Mouse (Mus musculus) urinary bladder, postnatal 10 days (tissue): ENCODE results near the gene Zbtb16.

ENCODE experiments used
- DNase-seq: peaks from one replicate; pipeline ENCODE4 v3.0.0; 2022; ENCODE audit warnings: low spot score

Zbtb16 gene

GRCm38 (mm10) chr9:48707824-48708229 is 128.2 kb downstream of the Zbtb16 start:
- no peak for DNase-seq

GRCm38 (mm10) chr9:48707134-48707823 is 128.7 kb downstream of the Zbtb16 start:
- DNase-seq = no peak

GRCm38 (mm10) chr9:48701296-48701695 is 134.7 kb downstream of the Zbtb16 start:
- DNase-seq = no peak

DNA sequence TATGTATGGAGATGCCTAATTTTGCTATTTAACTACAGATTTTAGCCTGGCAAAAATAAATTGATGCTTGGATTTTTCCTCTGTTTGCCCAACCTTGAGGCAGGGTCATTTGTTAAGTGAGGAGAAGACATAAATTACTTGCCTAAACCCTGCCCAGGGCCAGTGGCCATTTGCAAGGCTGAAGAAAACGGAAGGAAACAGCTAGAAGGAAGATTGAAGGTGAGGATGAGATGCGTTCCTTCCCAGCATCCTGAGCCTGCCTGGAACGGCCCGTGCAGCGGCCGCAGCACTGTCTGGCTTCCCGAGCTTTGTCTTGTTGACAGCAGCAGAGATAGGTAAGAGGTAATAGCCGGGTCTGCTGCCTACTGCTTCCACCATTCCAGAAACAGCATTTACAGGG is 135.2 kb downstream of the Zbtb16 start:
- DNase-seq = no peak

GRCm38 (mm10) chr9:48697470-48697815 is 138.6 kb downstream of the Zbtb16 start:
- DNase-seq = no peak

DNA sequence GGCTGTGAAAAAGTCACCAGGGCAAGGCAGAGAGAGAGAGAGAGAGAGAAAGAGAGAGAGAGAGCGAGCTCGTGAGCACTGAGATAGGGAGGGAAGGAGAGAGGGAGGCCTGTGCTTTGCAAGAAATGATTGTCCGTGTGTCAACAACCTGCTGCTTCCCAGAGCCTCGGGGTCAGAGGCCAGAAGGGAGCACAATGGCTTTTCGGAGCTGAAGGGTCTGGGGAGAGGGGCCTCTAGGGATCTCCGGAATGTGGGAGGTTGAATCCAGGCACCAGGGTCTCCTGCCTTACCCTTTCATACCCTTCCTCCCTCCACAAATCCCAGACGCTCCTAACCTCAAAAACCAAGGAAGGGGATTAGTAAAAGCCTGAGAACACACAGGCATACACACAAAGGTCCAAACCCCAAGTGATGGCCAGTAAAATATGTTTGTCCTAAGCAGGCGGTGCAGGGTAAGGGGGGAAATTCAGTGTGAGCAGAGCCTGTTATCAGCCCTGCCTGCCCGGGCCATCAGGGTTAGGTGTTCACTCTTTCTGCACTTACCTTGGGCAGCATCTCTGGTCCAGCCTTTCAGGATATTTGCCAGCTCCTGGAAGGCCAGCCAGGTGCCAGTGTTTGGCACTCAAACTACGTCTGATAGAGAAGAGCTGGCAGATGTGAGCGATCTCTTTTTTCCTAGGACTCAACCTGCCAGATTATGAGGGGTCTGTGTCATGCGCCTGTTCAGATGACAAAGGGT is 139.1 kb downstream of the Zbtb16 start:
- DNase-seq = no peak

DNA sequence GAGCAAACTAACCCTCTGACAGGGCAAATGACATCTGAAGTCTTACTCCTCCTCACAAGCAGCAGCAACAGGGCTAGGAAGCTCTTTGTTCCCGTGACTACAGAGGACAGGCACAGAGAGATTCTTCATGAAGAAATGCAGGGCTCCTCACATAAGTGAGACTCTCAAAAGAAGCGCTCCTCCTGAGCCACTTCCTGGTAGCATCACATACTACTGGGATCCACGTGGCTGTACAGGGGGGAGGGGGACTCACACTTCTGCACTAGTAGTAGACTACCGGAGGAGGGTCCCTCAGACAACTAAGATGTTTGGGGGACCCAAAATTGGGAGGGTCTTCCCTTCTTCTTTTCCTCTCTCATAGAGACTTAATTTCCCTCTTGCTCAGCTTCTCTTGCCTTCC is 139.7 kb downstream of the Zbtb16 start:
- DNase-seq = no peak

- DNase-seq = no peak
These were observed 140.2 kb downstream of the Zbtb16 start for GRCm38 (mm10) chr9:48695796-48696195.

- DNase-seq = no peak
These were observed 141.4 kb downstream of the Zbtb16 start for GRCm38 (mm10) chr9:48694616-48695061.

GRCm38 (mm10) chr9:48693696-48694095 is 142.3 kb downstream of the Zbtb16 start:
- DNase-seq = no peak

GRCm38 (mm10) chr9:48689718-48689980 is 146.4 kb downstream of the Zbtb16 start:
- no peak for DNase-seq

DNA sequence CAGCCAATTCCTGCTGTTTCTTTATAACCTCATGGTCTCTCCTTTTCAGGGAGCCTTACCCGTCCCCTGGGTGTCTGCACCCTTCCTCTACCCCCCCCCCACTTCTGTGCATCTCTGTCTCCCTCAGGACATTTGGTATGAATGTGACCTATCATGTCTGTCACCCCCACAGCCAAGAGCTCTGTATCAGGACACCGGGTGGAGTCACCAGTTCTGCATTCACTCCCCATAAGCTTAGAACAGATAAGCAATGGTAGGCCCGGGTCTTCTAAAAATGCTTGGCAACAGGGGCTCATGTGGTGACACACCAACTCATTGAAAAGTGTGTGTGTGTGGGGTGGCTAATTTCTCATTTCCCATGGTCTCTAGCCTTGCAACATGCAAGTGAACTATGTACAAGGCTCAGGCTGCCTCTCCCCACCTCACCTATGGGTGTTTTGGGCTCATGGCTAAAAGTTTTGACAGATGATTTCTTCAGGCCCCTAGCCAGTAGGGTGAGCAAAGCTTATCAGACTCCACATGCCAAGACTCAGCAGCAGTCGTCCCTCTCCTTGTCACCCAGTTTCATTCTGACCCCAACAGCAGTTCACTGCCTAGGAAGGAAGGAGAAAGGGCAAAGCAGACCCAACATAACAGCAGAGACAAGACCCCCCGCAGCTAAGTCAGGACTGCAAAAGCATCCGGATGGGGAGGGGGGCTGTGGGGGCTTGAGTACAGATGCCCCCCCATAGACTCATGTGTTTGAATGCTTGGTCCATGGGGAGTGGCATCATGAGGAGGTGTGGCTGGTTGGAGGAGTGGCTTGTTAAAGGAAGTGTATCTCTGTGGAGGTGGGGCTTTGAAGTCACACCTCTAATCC is 146.9 kb downstream of the Zbtb16 start:
- no peak for DNase-seq

DNA sequence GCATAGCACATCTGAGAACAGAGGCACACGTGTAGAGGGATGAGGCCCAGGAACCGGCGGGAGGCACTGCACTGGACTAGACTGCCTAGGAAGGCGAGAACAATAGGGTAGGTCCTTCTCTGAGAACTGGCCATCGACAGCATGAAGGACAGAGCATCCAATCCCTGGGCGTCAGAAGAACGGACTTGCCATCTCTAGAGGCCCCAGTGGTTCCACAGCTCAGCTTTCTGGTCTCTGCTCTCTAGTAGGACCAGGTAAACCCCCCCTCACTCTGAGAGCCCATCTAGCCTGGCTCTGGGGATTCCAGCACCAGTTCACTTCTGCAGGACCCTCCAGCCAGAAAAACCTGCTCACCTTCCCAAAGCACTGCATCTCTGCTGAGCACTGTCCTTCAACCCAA is 148.1 kb downstream of the Zbtb16 start:
- no peak for DNase-seq

DNA sequence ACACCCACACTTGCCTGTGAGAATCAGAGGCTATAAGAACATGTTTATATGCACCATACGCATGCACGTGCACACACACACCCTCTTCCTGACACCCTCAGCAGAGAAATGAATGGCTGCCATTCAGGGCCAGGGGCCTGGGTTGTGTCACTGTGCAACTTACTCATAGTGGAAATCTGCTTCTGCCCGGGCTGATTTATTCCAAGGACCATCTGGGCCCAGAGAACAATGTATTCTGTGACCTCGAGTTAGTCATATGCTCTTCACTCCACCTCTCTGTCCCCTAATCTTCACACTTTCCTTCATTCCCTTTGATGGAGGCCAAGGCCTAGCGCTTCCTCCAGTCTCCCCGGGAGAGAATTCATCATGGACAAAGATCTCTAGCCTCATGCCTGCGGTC is 150.3 kb downstream of the Zbtb16 start:
- no peak for DNase-seq

GRCm38 (mm10) chr9:48684144-48684543 is 151.9 kb downstream of the Zbtb16 start:
- no peak for DNase-seq

DNA sequence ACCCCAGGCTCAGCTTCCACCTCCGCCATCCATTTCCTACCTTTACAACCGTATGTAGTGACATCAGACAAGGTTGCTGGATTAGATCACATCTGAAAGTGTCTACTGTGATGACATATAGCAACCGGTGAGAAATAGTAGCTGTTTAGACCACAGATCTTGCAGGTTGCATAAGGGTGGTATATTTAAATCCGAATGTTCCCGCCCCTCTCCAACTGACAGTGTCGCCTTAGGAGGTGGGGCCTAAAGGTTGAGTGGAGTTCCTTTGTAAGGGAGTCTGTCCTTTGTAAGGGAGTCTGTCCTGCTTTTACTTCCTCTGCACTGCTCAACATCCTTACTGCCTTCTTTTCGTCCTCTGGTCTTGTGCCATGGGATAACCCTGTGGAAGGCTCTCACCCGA is 154.8 kb downstream of the Zbtb16 start:
- DNase-seq = no peak

DNA sequence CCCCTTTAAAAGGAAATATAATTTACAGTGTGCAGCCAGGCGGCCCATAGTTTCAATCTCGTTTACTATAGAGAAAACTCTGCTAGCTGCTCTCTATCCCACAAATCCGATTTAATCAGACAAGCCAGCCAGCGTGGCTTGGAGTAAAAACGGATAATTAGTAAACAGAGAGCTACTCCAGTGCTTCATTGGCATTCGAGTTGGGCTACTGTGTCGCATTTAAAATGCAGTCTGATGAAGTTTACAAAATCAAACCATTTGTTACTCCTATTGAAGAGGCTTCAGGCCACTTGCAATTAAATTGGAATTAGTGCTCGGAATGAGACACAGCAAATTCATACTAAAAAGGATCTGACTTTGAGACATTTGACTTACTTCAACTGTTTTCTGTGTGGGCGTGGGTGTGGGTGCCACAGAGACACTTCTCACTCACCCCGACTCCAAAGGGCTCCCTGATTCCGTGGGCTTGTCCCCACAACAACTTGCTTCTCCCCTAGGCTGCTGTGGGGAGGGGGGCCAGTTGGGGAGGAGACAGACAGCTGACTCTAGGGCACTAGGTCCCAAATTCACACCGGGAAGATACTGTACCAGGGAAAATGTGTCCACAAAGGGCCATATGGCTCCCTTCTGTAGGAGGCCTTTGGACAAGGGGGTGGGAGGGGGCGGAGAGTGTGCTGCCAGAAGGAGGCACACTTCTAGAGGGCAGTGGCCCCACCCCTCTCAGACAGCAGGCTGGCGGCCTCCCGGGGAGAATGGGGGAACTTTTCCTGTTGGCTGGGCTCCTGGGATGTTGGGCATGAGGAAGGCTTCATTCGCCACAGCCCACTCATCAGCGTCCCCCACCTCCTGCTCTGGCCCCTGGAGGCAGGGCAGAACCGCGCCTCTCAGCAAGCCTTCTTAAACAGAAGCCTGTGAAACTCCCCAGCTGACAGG is 157.3 kb downstream of the Zbtb16 start:
- DNase-seq = no peak

DNA sequence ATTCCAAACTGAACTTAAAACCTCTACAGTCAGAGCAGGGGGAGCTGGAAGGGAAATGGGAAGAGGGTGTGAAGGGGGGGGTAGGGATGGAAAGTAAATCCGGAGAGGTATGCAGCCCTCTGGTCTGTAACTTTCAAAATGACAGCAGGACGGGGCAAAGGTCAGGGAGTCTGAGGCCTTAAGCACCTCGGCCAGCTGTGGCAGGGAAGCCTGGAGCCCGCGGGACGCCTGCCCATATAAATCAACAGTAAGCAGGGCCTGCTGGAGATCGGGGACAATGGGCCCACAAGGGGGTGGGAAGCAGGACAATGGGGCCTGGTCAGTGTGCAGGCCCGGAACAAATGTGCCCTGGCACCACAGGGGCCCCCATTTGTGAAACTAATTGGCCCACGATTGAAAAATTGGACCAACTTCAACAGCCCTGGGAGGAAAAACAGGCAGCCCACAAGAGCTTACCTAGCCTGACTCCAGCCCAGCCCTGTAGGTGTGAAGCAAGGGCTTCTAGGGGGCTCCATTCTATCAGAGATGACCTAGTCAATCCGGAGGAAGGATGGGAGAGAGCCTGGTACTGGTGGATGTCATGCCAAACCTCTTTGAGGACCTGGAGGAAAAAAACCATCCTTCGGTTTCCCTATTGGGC is 160.8 kb downstream of the Zbtb16 start:
- DNase-seq = no peak

DNA sequence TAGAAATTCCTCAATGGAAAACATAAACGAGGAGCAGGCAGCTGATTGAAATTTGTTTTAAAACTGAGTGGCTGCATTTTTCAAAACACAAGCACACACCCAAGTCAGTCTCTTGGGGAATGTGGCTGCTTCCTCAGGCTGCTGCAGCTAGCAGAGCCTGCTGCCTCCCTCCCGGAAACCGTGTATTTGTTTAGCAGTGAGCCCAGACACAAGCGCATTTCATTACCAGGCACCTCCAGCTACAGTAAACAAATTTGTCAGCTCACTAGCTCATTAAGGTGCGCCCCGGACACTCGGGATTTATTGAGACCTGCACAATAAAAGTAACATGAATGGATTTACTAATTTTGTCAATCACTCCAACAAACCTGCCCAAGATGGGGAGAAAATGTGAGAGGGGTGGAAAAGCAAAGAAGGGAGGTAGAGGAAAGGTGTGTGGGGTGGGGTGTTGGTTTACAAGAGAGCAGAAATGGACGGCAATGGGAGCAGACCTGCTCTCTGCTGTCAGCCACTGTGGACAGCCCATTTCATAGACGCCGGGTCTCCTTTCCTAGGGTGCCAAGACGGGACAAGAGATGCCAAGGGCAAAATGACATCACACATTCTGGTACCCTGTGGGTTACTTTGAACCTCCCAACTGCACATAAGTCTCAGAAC is 161.5 kb downstream of the Zbtb16 start:
- no peak for DNase-seq

GRCm38 (mm10) chr9:48673804-48674203 is 162.2 kb downstream of the Zbtb16 start:
- DNase-seq = no peak

DNA sequence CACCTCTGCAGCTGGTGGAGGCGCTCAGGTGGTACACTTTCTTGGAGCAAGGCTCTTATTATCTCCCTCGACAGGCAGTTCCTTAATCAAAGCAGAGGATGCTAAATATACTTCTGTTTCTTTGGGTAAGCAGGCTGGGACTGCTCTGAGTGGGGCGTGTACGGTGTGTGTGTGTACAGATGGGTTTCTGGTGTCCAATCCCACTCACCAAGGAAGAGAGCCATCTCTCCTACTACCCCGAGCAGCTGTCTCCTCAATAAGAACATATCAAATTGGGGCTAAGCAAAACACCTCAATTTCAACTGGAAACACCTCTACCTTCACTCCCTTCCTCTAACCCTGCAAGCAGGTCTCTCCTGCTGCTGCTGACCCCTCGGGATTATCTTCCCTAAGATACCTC is 162.8 kb downstream of the Zbtb16 start:
- DNase-seq = no peak
